Mouse (Mus musculus) heart, postnatal 0 days (tissue): ENCODE results near the gene Tuba3a.

Source experiments
- CTCF ChIP-seq: IDR thresholded peaks from 2 replicates; pipeline ENCODE4 v1.5.1; 2016; ENCODE audit warnings: antibody characterized with exemption, control low read depth, low read depth
- EP300 ChIP-seq: IDR thresholded peaks from 2 replicates; pipeline ENCODE4 v1.6.1; 2016; ENCODE audit warnings: antibody characterized with exemption, low read depth

- no peak for TF ChIP-seq CTCF
- no peak for TF ChIP-seq EP300
Measured at GRCm38 (mm10) chr6:125314231-125314563, 28.4 kb upstream of the Tuba3a start.
